Mouse (Mus musculus) testis, adult 10 weeks (tissue): ENCODE results near the gene Olfr976. TPM values are rescaled to one million over a fixed set of nuclear protein-coding genes. Genes with fewer than 3 reads are reported as not detected.

Source experiments
- polyA plus RNA-seq: library from polyadenylated mRNA; stranded (reverse); fragments of 350-450 nt; fragmentation: Illumina TruSeq; extraction: RNeasy Lipid Tissue Mini Kit (QIAGEN cat#74804); gene quantifications from one replicate; pipeline ENCODE4 v1.2.3, GENCODE M21; 2014; ENCODE audit warnings: low read depth, low replicate concordance

The Olfr976 gene
- 0.43 TPM for polyA plus RNA-seq

GRCm38 (mm10) chr9:39961033-39961432 lies at the start of gene Olfr976:
Gene Olfr976, minus strand, starts transcription at chr9:39961133.

GRCm38 (mm10) chr9:40009482-40009881 lies 48.5 kb upstream of the Olfr976 start, which contains the start of gene Olfr980:
Gene Olfr980, minus strand, starts transcription at chr9:40009582.

GRCm38 (mm10) chr9:40003365-40003764 lies 42.4 kb upstream of the Olfr976 start, which contains the start of gene Olfr979:
Gene Olfr979, minus strand, starts transcription at chr9:40003465.

DNA sequence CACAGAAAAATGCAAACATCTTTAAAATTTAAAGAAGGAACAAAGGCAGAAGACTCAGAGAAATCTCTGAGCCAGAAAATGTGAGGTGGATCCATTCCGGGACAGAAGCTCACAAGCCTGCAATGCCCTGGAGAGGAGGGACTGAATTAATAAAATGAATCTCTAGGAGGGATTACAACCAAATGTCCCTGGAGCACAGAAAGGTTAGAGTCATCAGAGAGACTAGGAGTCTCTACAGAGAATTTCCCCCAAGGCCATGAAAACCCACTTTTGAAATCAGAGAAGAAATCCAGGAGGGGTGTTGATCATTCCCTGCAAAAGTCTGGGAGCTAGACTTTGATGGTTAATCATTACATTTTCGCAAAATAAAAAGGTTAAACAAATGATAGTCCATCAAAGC lies 30.9 kb upstream of the Olfr976 start, which contains the start of gene Olfr978:
Gene Olfr978, plus strand, starts transcription at position 301 of the 400 bp plus-strand sequence.

GRCm38 (mm10) chr9:39951946-39952345 lies 9.0 kb downstream of the Olfr976 start, which contains the start of gene Olfr975:
Gene Olfr975, minus strand, starts transcription at chr9:39952046.

DNA sequence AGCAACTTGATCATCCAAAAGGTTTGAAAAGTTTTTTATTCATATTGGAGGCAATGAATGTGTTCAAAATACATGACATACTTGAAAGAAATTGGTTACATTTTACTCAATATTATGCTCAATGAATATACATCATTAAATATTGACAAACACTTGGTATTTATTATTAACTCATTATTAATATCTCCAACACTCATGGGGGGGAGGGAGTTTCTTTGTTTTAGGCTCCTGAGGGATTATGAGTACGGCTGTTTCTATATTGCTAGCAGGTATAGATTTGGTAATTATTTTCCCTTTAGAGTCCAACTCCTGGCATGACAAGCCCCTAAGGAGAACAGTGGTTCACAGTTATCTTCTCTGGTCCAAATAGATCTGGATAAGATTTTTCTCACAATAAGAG lies 23.7 kb downstream of the Olfr976 start, which contains the start of gene Olfr974:
Gene Olfr974, plus strand, starts transcription at position 301 of the 400 bp plus-strand sequence.

GRCm38 (mm10) chr9:39907036-39907435 lies 53.9 kb downstream of the Olfr976 start, which contains the start of gene Olfr229:
Gene Olfr229, plus strand, starts transcription at chr9:39907336.

Other genes with a start within 250 kb of the Olfr976 start
- gene Olfr965, start 249.8 kb downstream of the Olfr976 start, polyA plus RNA-seq = not detected
- not detected for gene Olfr150, start 230.2 kb downstream of the Olfr976 start, polyA plus RNA-seq
- gene Olfr967, start 214.9 kb downstream of the Olfr976 start, polyA plus RNA-seq = not detected
- gene Olfr968, start 177.9 kb downstream of the Olfr976 start, polyA plus RNA-seq = not detected
- not detected for gene Olfr969, start 170.2 kb downstream of the Olfr976 start, polyA plus RNA-seq
- gene Olfr970, start 152.3 kb downstream of the Olfr976 start, polyA plus RNA-seq = not detected
- not detected for gene Olfr971, start 124.3 kb downstream of the Olfr976 start, polyA plus RNA-seq
- not detected for gene Olfr972, start 94.7 kb downstream of the Olfr976 start, polyA plus RNA-seq
- not detected for gene Olfr229, start 53.8 kb downstream of the Olfr976 start, polyA plus RNA-seq
- gene Olfr974, start 23.6 kb downstream of the Olfr976 start, polyA plus RNA-seq = not detected
- gene Olfr975, start 9.1 kb downstream of the Olfr976 start, polyA plus RNA-seq = 0.29 TPM
- not detected for gene Olfr978, start 31.0 kb upstream of the Olfr976 start, polyA plus RNA-seq
- 0.21 TPM for gene Olfr979, start 42.3 kb upstream of the Olfr976 start, polyA plus RNA-seq
- gene Olfr980, start 48.4 kb upstream of the Olfr976 start, polyA plus RNA-seq = 0.39 TPM
- 0.04 TPM for gene Olfr981, start 60.3 kb upstream of the Olfr976 start, polyA plus RNA-seq
- 0.03 TPM for gene Olfr982, start 112.7 kb upstream of the Olfr976 start, polyA plus RNA-seq
- gene Olfr983, start 132.5 kb upstream of the Olfr976 start, polyA plus RNA-seq = not detected
- not detected for gene Olfr984, start 153.1 kb upstream of the Olfr976 start, polyA plus RNA-seq
- gene Olfr985, start 169.1 kb upstream of the Olfr976 start, polyA plus RNA-seq = not detected
- gene Tmem225, start 187.0 kb upstream of the Olfr976 start, polyA plus RNA-seq = 259 TPM
- gene Olfr986, start 219.8 kb upstream of the Olfr976 start, polyA plus RNA-seq = 0.06 TPM
- 12.1 TPM for gene Zfp202, start 231.2 kb upstream of the Olfr976 start, polyA plus RNA-seq